Mouse (Mus musculus): ENCODE results near the gene Msi2.

Gene Msi2

GRCm38 (mm10) chr11:88441871-88442740 lies 276.2 kb downstream of the Msi2 start:
- no peak for DNase-seq (ENCODE audit: low spot score)

GRCm38 (mm10) chr11:88438659-88439058 lies 279.7 kb downstream of the Msi2 start:
- no peak for DNase-seq (ENCODE audit: low spot score)

- no peak for DNase-seq (ENCODE audit: low spot score)
Measured at GRCm38 (mm10) chr11:88436596-88436995, 281.7 kb downstream of the Msi2 start.

GRCm38 (mm10) chr11:88435543-88435942 lies 282.8 kb downstream of the Msi2 start:
- no peak for DNase-seq (ENCODE audit: low spot score)

- DNase-seq (ENCODE audit: low spot score): no peak
Measured at GRCm38 (mm10) chr11:88431363-88432269, 286.7 kb downstream of the Msi2 start.

GRCm38 (mm10) chr11:88430292-88430691 lies 288.0 kb downstream of the Msi2 start:
- no peak for DNase-seq (ENCODE audit: low spot score)

GRCm38 (mm10) chr11:88429680-88430079 lies 288.6 kb downstream of the Msi2 start:
- DNase-seq (ENCODE audit: low spot score): no peak

GRCm38 (mm10) chr11:88425631-88426101 lies 292.6 kb downstream of the Msi2 start:
- DNase-seq (ENCODE audit: low spot score): no peak

GRCm38 (mm10) chr11:88424034-88424767 lies 294.1 kb downstream of the Msi2 start:
- DNase-seq (ENCODE audit: low spot score): no peak

- no peak for DNase-seq (ENCODE audit: low spot score)
Measured at GRCm38 (mm10) chr11:88421057-88421578, 297.2 kb downstream of the Msi2 start.

GRCm38 (mm10) chr11:88419657-88420366 lies 298.5 kb downstream of the Msi2 start:
- no peak for DNase-seq (ENCODE audit: low spot score)

- no peak for DNase-seq (ENCODE audit: low spot score)
Measured at GRCm38 (mm10) chr11:88419064-88419463, 299.2 kb downstream of the Msi2 start.

- no peak for DNase-seq (ENCODE audit: low spot score)
Measured at GRCm38 (mm10) chr11:88414157-88414870, 304.0 kb downstream of the Msi2 start.

GRCm38 (mm10) chr11:88412423-88413094 lies 305.8 kb downstream of the Msi2 start:
- DNase-seq (ENCODE audit: low spot score): peak; percentile 37

- DNase-seq (ENCODE audit: low spot score): no peak
Measured at GRCm38 (mm10) chr11:88408305-88408704, 310.0 kb downstream of the Msi2 start.

GRCm38 (mm10) chr11:88406408-88406915 lies 311.9 kb downstream of the Msi2 start:
- DNase-seq (ENCODE audit: low spot score): no peak

- peak; percentile 55 for DNase-seq (ENCODE audit: low spot score)
Measured at GRCm38 (mm10) chr11:88404816-88405613, 313.3 kb downstream of the Msi2 start.

- DNase-seq (ENCODE audit: low spot score): no peak
Measured at GRCm38 (mm10) chr11:88404247-88404677, 314.1 kb downstream of the Msi2 start.

GRCm38 (mm10) chr11:88402290-88402689 lies 316.0 kb downstream of the Msi2 start:
- DNase-seq (ENCODE audit: low spot score): no peak

Measured in left cerebral cortex, adult 11 months (tissue).